Mouse (Mus musculus): ENCODE measurements around the gene Tcap. TPM values are rescaled to one million over a fixed set of nuclear protein-coding genes. Genes with fewer than 3 reads are reported as not detected.

Gene Tcap
- polyA plus RNA-seq (2014; fragmentation: Nextera tagmentation; extraction: Ambion mirVana): 3.8 TPM in 1 of 2 replicates, not detected in the other

DNA sequence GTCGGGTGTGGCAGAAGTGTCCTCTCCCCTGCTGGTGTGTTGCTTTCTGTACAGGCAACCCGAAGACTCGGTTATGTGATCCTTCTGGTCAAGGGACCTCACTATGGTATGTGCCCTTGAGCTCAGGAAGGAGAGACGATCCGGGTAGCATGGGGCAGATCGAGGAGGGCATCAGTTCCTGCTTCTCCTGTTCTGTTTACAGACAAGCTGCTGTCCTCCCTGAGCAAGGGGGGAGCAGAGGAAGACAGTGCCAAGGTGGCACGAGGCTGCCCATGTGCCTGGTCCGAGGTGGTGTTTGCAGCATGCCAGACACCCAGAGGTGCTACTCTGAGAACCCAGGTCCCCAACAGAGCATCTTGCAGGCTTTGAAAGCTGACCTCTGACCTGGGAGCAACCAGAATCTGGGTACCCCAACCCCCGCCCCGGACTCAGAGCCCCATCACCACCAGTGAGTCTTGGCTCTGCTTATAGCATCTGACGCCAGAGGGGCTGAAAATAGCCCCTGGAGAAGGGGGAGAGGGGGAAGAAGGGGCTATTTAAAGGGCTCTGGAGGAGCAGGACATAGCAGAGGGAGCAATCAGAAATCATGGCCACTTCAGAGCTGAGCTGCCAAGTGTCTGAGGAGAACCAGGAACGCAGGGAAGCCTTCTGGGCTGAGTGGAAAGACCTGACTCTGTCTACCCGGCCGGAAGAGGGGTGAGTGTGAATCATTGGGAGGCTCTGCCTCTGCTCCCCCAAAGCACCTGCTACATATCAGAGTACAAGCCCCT lies at the start of gene Tcap:
Gene Tcap (plus strand): TSS at position 551 of the 770 bp plus-strand sequence.
- ATAC-seq (ENCODE audit: insufficient read depth) (no peak), DNase-seq (no peak)
- Histone ChIP-seq H3K9ac (no peak within 1 kb of the TSS), H3K4me1 (ENCODE audit: insufficient read depth) (no peaks in the 10 kb centered on the region), H3K4me3 (ENCODE audit: low read depth, low read length) (no peak within 1 kb of the TSS), H3K36me3 (ENCODE audit: insufficient read depth) (peaks cover 26% of the 10 kb centered on the region), H3K9me3 (ENCODE audit: low read depth, low read length) (no peaks in the 10 kb centered on the region), H3K27me3 (ENCODE audit: insufficient read depth, low read length) (peaks cover 37% of the 10 kb centered on the region), H3K4me2 (peak within 1 kb of the TSS; percentile 15; the same call in 1 of the 2 replicates), H3K27ac (ENCODE audit: low read depth) (no peak within 1 kb of the TSS)
- no peak for TF ChIP-seq CTCF (IDR thresholded peaks at IDR 0.05; ENCODE audit: low read depth)
- 54% methylated on average over 14 of the region's 14 CpGs for WGBS

DNA sequence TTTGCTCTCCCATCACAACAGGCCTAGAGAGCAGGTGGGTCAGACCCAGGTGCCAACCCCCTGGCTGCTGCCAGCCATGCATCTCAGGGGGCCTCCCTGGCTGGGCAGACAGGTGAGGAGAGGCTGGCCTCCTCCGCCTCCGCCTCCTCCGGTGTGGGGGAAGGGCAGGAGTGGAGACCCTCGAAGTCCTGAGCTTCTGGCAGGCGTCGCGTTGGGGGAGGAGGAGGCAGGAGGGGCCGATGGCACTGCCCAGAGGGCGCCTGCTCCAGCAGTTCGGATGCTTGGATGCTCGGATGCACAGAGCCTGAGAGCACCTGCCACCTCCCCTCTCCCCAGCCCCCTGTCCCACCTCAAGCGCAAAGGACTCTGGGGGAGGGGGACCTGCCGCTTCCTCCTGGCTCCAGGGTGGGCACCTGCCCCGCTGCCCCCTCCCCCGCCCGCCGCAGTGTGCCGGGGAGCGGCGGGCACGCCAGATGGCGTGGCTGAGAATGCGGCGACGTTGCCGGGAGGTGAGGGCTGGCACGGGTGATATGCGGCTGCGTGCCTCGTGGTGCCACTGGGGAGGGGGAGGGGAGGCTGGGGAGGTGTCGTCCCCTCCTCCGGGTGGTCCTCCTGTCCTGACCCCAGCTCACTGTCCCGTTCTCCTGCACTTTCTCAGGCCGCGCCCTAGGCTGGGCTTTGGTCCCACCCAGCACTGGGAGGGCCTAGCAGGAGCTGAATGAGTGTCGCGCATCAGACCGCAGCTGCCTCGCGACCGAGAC lies 49.5 kb upstream of the Tcap start:
- H3K9me3 ChIP-seq (ENCODE audit: low read depth, low read length): no peaks in the 10 kb centered on the region
- no peak for TF ChIP-seq CTCF (IDR thresholded peaks at IDR 0.05; ENCODE audit: low read depth)
- H3K36me3 ChIP-seq (ENCODE audit: insufficient read depth): no peaks in the 10 kb centered on the region
- H3K27ac ChIP-seq (ENCODE audit: low read depth): no peak overlapping the region
- H3K4me1 ChIP-seq (ENCODE audit: insufficient read depth): no peaks in the 10 kb centered on the region
- H3K4me2 ChIP-seq: no peak overlapping the region; the same call in 1 of the 2 replicates
- DNase-seq (no peak), ATAC-seq (ENCODE audit: insufficient read depth) (no peak)
- no peak overlapping the region for H3K9ac ChIP-seq
- 2% methylated on average over 35 of the region's 41 CpGs for WGBS
- no peak overlapping the region for H3K4me3 ChIP-seq (ENCODE audit: low read depth, low read length)
- peaks cover 99% of the 10 kb centered on the region for H3K27me3 ChIP-seq (ENCODE audit: insufficient read depth, low read length)

DNA sequence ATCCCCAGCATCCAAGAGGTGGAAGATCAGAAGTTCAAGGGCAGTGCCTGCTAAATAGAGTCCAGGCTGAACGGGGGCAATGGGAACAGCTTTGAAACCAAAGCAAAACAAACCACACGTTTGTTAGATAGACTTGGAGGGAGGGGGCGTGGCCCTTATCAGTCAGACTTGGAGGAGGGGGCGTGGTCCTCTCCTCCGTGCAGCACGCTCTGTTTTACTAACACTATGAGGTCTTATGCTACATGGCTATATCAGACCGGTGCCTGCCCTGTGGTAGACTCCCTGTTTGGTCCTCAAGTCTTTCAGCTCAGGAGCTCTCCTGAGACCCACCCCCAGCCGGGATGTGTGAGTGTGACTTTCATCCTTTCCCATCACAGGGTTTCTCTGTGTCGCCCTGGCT lies 48.4 kb upstream of the Tcap start:
- H3K27me3 ChIP-seq (ENCODE audit: insufficient read depth, low read length): peaks cover 99% of the 10 kb centered on the region
- DNase-seq: peak; percentile 45
- WGBS: 5% methylated on average over 9 of the region's 9 CpGs

DNA sequence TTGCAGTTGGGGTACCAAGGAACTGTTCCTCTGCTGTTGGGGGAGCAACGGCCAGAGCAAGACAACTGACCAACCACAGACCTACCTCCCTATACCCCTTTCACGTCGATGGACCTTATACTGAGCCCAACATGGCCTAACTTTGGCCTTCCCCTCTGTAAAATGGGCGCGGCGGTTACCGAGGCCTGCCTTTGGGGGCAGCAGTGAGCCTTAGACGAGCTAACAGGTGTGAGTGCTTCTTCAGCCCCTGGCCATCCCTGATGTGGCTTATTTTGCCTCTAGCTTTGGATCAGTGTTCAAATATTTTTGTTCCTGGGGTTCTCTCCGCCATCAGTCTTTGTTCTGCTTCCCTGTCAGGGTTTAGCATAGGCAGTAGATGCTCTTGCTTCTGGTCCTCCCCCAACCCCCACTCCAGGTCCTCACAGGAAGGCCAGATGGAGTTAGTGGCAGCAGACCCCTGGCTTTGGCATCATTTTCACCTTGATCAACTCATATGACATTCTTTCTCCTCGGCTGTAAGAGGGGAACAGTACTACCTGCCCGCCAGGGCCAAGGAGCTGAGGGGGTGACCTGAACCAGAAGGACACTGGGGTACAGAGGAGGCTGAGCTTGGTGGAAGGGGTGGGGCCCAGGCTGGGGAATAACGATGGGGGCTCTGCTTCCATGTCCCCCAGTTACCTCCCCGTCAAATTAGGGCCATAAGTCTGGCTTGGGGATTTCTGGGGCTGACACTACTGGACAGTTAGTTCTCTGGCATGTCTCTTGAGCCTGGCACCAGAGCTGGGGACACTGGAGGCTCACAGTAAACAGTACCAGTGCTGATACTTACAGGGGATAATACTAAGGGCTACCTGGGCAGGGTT lies 47.1 kb upstream of the Tcap start:
- H3K4me3 ChIP-seq (ENCODE audit: low read depth, low read length): no peak overlapping the region
- no peak overlapping the region for H3K27ac ChIP-seq (ENCODE audit: low read depth)
- DNase-seq: no peak
- no peak overlapping the region for H3K4me2 ChIP-seq
- H3K4me1 ChIP-seq (ENCODE audit: insufficient read depth): no peaks in the 10 kb centered on the region
- ATAC-seq (ENCODE audit: insufficient read depth): no peak
- peaks cover 97% of the 10 kb centered on the region for H3K27me3 ChIP-seq (ENCODE audit: insufficient read depth, low read length)
- no peak overlapping the region for H3K9ac ChIP-seq
- H3K36me3 ChIP-seq (ENCODE audit: insufficient read depth): no peaks in the 10 kb centered on the region
- 15% methylated on average over 13 of the region's 13 CpGs for WGBS
- no peaks in the 10 kb centered on the region for H3K9me3 ChIP-seq (ENCODE audit: low read depth, low read length)
- TF ChIP-seq CTCF (IDR thresholded peaks at IDR 0.05; ENCODE audit: low read depth): peak; percentile 57

More for the DNA sequence above, 48.4 kb upstream of the Tcap start:
- ATAC-seq (ENCODE audit: insufficient read depth): no peak
- H3K9ac ChIP-seq: no peak overlapping the region
- H3K36me3 ChIP-seq (ENCODE audit: insufficient read depth): no peaks in the 10 kb centered on the region
- H3K4me3 ChIP-seq (ENCODE audit: low read depth, low read length): no peak overlapping the region
- H3K9me3 ChIP-seq (ENCODE audit: low read depth, low read length): no peaks in the 10 kb centered on the region
- H3K4me2 ChIP-seq: no peak overlapping the region
- no peak overlapping the region for H3K27ac ChIP-seq (ENCODE audit: low read depth)
- TF ChIP-seq CTCF (IDR thresholded peaks at IDR 0.05; ENCODE audit: low read depth): no peak
- no peaks in the 10 kb centered on the region for H3K4me1 ChIP-seq (ENCODE audit: insufficient read depth)

DNA sequence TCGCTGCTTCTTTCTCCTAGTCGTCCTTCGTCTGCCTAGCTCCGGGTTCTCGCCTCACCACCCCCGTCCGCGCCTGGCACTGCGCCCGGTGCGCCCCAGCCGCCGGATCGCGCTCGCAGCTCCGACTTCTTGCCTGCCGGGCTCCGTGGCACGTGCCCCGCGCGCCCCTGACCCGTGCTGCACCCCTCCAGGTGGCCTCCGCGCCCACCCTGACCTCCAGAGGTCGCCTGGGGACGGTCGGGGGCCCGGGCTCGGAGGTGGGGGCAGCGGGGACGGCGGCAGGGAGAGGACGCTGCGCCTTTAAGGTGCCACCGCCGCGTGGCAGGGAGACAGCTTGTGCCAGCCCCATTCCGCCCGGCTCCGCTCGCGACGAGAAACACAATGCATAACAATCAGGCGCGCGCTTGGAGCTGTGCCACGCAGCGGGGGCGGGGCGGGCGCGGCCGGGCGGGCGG lies 45.1 kb upstream of the Tcap start:
- H3K27me3 ChIP-seq (ENCODE audit: insufficient read depth, low read length): peaks cover 87% of the 10 kb centered on the region
- H3K27ac ChIP-seq (ENCODE audit: low read depth): no peak overlapping the region
- peak overlapping the region; percentile 48 for H3K9ac ChIP-seq
- ATAC-seq (ENCODE audit: insufficient read depth): no peak
- peak overlapping the region; percentile 98 for H3K4me2 ChIP-seq
- TF ChIP-seq CTCF (IDR thresholded peaks at IDR 0.05; ENCODE audit: low read depth): no peak
- under 1% methylated on average over 54 of the region's 57 CpGs for WGBS
- H3K4me3 ChIP-seq (ENCODE audit: low read depth, low read length): peak overlapping the region; percentile 52
- H3K4me1 ChIP-seq (ENCODE audit: insufficient read depth): 0 out of 2 replicates have a peak, but pooled peaks cover 4% of the 10 kb centered on the region
- H3K36me3 ChIP-seq (ENCODE audit: insufficient read depth): no peaks in the 10 kb centered on the region
- peak; percentile 30 for DNase-seq
- H3K9me3 ChIP-seq (ENCODE audit: low read depth, low read length): no peaks in the 10 kb centered on the region

DNA sequence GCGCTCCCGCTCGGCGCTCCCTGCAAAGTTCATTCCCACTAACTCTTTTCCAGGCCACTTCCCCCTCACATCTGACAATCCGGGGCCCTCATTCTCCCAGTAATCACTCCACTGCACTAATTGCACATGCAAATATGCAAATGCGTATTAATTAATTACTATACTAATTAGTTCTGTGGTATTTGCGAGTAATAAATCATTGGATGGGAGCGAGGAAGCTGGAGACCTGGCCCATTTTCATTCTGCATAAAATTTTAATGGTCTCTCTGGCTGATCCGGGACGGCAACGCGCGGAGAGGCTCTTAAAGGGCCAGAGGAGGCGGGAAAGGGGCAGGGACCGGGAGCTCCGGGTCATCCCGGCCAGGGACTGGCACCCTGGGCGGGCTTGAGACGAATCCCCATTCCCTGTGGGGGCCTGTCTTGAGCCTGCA lies 44.5 kb upstream of the Tcap start:
- under 1% methylated on average over 19 of the region's 19 CpGs for WGBS
- TF ChIP-seq CTCF (IDR thresholded peaks at IDR 0.05; ENCODE audit: low read depth): no peak
- H3K9ac ChIP-seq: peak overlapping the region; percentile 48
- H3K4me1 ChIP-seq (ENCODE audit: insufficient read depth): 0 out of 2 replicates have a peak, but pooled peaks cover 4% of the 10 kb centered on the region
- DNase-seq (peak; percentile 33), ATAC-seq (ENCODE audit: insufficient read depth) (no peak)
- no peaks in the 10 kb centered on the region for H3K36me3 ChIP-seq (ENCODE audit: insufficient read depth)
- no peak overlapping the region for H3K27ac ChIP-seq (ENCODE audit: low read depth)
- H3K4me2 ChIP-seq: peak overlapping the region; percentile 98
- peak overlapping the region; percentile 52 for H3K4me3 ChIP-seq (ENCODE audit: low read depth, low read length)
- H3K27me3 ChIP-seq (ENCODE audit: insufficient read depth, low read length): peaks cover 81% of the 10 kb centered on the region
- no peaks in the 10 kb centered on the region for H3K9me3 ChIP-seq (ENCODE audit: low read depth, low read length)

Data from lung, embryonic 14.5 days (tissue).